Mouse (Mus musculus) kidney, adult 2 months (tissue): ENCODE measurements at regions not wholly inside any gene's neighbourhood (a gene's known extent, or its start where the extent isn't known, plus 50 kb on each side); places are given as distances from the start of the nearest gene placed in this dataset.

Experiments
- CTCF ChIP-seq: fragments of 200-500 bp; conservative IDR thresholded peaks from 2 replicates; pipeline ENCODE4 v1.5.1; 2011; ENCODE audit warnings: low read depth, mild to moderate bottlenecking, control low read depth, low read length, moderate library complexity, mixed read lengths; ENCODE audit not compliant: insufficient read depth, insufficient read length
- POLR2A ChIP-seq: fragments of 200-500 bp; IDR thresholded peaks from one replicate; pipeline ENCODE4 v1.6.1; 2011; ENCODE audit warnings: low read depth, low read length, control low read depth

DNA sequence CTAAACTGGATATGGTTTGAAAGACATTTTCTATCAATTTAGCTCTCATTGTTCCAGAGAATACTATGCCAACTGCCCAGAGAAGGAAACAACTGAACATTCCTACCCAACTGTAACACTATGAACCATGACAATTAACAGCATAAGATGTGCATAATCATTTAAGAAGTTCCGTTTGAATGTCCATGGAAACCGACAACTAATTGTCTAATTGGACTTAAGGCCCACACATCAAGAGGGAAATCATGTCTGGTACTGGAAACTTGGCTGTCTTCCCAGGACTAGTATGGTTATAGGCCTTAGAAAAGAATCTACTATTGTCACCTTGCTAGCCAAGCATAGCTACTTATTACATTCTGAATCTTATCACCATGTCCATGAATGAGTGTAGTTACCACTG, 395.4 kb upstream of the Grin3a start:
- TF ChIP-seq POLR2A = no peak
- no peak for TF ChIP-seq CTCF
